Mouse (Mus musculus) heart, embryonic 12.5 days (tissue): ENCODE results near the gene Hist1h2ag. TPM values are rescaled to one million over a fixed set of nuclear protein-coding genes. Genes with fewer than 3 reads are reported as not detected.
"Not testable (repeated sequence)": the region's sequence is repeated elsewhere in the genome, so short reads cannot be mapped to it uniquely, and the experiment has no call there.

ENCODE experiments used
- ATAC-seq: fragments of 200-750 bp; cut with Nextera tagmentation; 2 replicates; pipeline ENCODE4 v1.8.0; 2017; ENCODE audit warnings: moderate TSS enrichment, moderate library complexity; ENCODE audit not compliant: insufficient number of reproducible peaks, low FRiP score
- H3K27ac ChIP-seq: fragments of 300-500 bp; sonication (generic); 2 replicates; pipeline ENCODE4 v1.5.1; 2016; ENCODE audit warnings: mild to moderate bottlenecking, moderate library complexity; ENCODE audit not compliant: poor library complexity, severe bottlenecking
- H3K27me3 ChIP-seq: fragments of 300-500 bp; sonication (generic); replicated peaks from 2 replicates; pipeline ENCODE4 v1.6.1; 2016; ENCODE audit warnings: mild to moderate bottlenecking, moderate library complexity
- H3K36me3 ChIP-seq: fragments of 300-500 bp; sonication (generic); 2 replicates; pipeline ENCODE4 v1.6.1; 2016; ENCODE audit warnings: mild to moderate bottlenecking, moderate library complexity
- H3K4me1 ChIP-seq: fragments of 300-500 bp; sonication (generic); replicated peaks from 2 replicates; pipeline ENCODE4 v1.6.1; 2016; ENCODE audit warnings: mild to moderate bottlenecking
- H3K4me2 ChIP-seq: fragments of 300-500 bp; sonication (generic); 2 replicates; pipeline ENCODE4 v1.6.1; 2016; ENCODE audit warnings: mild to moderate bottlenecking, moderate library complexity
- H3K4me3 ChIP-seq: fragments of 300-500 bp; sonication (generic); 2 replicates; pipeline ENCODE4 v1.5.1; 2016; ENCODE audit warnings: mild to moderate bottlenecking
- H3K9ac ChIP-seq: fragments of 300-500 bp; sonication (generic); 2 replicates; pipeline ENCODE4 v1.6.1; 2016; ENCODE audit warnings: mild to moderate bottlenecking, moderate library complexity
- H3K9me3 ChIP-seq: fragments of 300-500 bp; sonication (generic); replicated peaks from 2 replicates; pipeline ENCODE4 v1.6.1; 2016; ENCODE audit warnings: mild to moderate bottlenecking, moderate library complexity
- WGBS: fragments of 180-500 bp; shearing (Covaris S2); methylation state at CpG from one replicate; pipeline ENCODE4 v1.1.7; 2016; 5-methylcytosine and 5-hydroxymethylcytosine counted together
- polyA plus RNA-seq: library from polyadenylated mRNA; unstranded; fragments of >200 nt; fragmentation: Nextera tagmentation; extraction: Ambion mirVana; gene quantifications from 2 replicates; pipeline ENCODE4 v1.2.1, GENCODE M21; 2016

Gene Hist1h2ag
- polyA plus RNA-seq, 1 experiment from 2014 or later, result 14.5 TPM

GRCm38 (mm10) chr13:22044432-22045155 is 1.9 kb upstream of the Hist1h2ag start:
- WGBS, result 89% methylated on average over 6 of the region's 6 CpGs
- no peaks in the 10 kb centered on the region for H3K36me3 ChIP-seq
- no peak for ATAC-seq
- no peaks in the 10 kb centered on the region for H3K9me3 ChIP-seq
- H3K9ac ChIP-seq, result no peak overlapping the region
- peak overlapping the region; percentile 2; the same call in 1 of the 2 replicates for H3K4me2 ChIP-seq
- H3K4me1 ChIP-seq, result peaks cover 14% of the 10 kb centered on the region; the same call in 1 of the 2 replicates
- no peak overlapping the region for H3K4me3 ChIP-seq
- no peaks in the 10 kb centered on the region for H3K27me3 ChIP-seq
- H3K27ac ChIP-seq, result no peak overlapping the region

- Histone ChIP-seq H3K27ac (peak overlapping the region; percentile 79), H3K4me2 (peak overlapping the region; percentile 74), H3K36me3 (no peaks in the 10 kb centered on the region), H3K9ac (peak overlapping the region; percentile 65), H3K4me3 (peak overlapping the region; percentile 44), H3K27me3 (no peaks in the 10 kb centered on the region), H3K9me3 (no peaks in the 10 kb centered on the region), H3K4me1 (peaks cover 14% of the 10 kb centered on the region; the same call in 1 of the 2 replicates)
- 2% methylated on average over 12 of the region's 14 CpGs for WGBS
- ATAC-seq, result peak; percentile 7; the same call in 1 of the 2 replicates
Observed at GRCm38 (mm10) chr13:22043503-22044431, 1.0 kb upstream of the Hist1h2ag start.

GRCm38 (mm10) chr13:22041651-22042567 is 835 bp downstream of the Hist1h2ag start:
- H3K4me1 ChIP-seq, result peaks cover 14% of the 10 kb centered on the region; the same call in 1 of the 2 replicates
- no peak for ATAC-seq
- peak overlapping the region; percentile 74 for H3K4me2 ChIP-seq
- H3K9ac ChIP-seq, result peak overlapping the region; percentile 72
- no peaks in the 10 kb centered on the region for H3K27me3 ChIP-seq
- H3K9me3 ChIP-seq, result no peaks in the 10 kb centered on the region
- H3K4me3 ChIP-seq, result peak overlapping the region; percentile 46
- no peaks in the 10 kb centered on the region for H3K36me3 ChIP-seq
- 5% methylated on average over 13 of the region's 13 CpGs for WGBS
- peak overlapping the region; percentile 93 for H3K27ac ChIP-seq

GRCm38 (mm10) chr13:22041142-22041536 is 1.6 kb downstream of the Hist1h2ag start, which contains the start of gene Hist1h4i:
Gene Hist1h4i (minus strand): TSS chr13:22041362.
- not testable (repeated sequence) for H3K36me3 ChIP-seq, H3K27me3 ChIP-seq, H3K9me3 ChIP-seq
- peak within 1 kb of the TSS; percentile 54 for H3K4me3 ChIP-seq
- H3K9ac ChIP-seq, result peak within 1 kb of the TSS; percentile 72
- WGBS, result under 1% methylated on average over 27 of the region's 27 CpGs
- peak; percentile 75 for ATAC-seq
- H3K4me1 ChIP-seq, result peaks cover 21% of the 10 kb centered on the region
- H3K4me2 ChIP-seq, result peak within 1 kb of the TSS; percentile 92
- H3K27ac ChIP-seq, result peak within 1 kb of the TSS; percentile 93

- Histone ChIP-seq H3K36me3 (no peaks in the 10 kb centered on the region), H3K27me3 (no peaks in the 10 kb centered on the region), H3K4me1 (peaks cover 21% of the 10 kb centered on the region), H3K4me2 (peak overlapping the region; percentile 92), H3K4me3 (peak overlapping the region; percentile 54), H3K27ac (peak overlapping the region; percentile 88), H3K9ac (peak overlapping the region; percentile 70), H3K9me3 (no peaks in the 10 kb centered on the region)
- WGBS, result under 1% methylated on average over 24 of the region's 24 CpGs
- peak; percentile 4; the same call in 1 of the 2 replicates for ATAC-seq
Observed at GRCm38 (mm10) chr13:22040464-22041141, 2.1 kb downstream of the Hist1h2ag start.

- WGBS, result 9% methylated on average over 2 of the region's 2 CpGs
- H3K27ac ChIP-seq, result peak overlapping the region; percentile 88
- no peaks in the 10 kb centered on the region for H3K9me3 ChIP-seq
- no peaks in the 10 kb centered on the region for H3K36me3 ChIP-seq
- H3K4me1 ChIP-seq, result peaks cover 21% of the 10 kb centered on the region
- peak overlapping the region; percentile 92 for H3K4me2 ChIP-seq
- H3K27me3 ChIP-seq, result no peaks in the 10 kb centered on the region
- ATAC-seq, result no peak
- 0 out of 2 replicates have a peak overlapping the region, but pooled peaks have one; percentile 70 for H3K9ac ChIP-seq
- H3K4me3 ChIP-seq, result peak overlapping the region; percentile 54
Observed at GRCm38 (mm10) chr13:22039951-22040463, 2.7 kb downstream of the Hist1h2ag start.

GRCm38 (mm10) chr13:22039364-22039763 is 3.4 kb downstream of the Hist1h2ag start:
- Histone ChIP-seq H3K4me3 (no peak overlapping the region), H3K27ac (no peak overlapping the region), H3K9me3 (no peaks in the 10 kb centered on the region), H3K4me1 (peaks cover 26% of the 10 kb centered on the region), H3K9ac (no peak overlapping the region), H3K4me2 (no peak overlapping the region), H3K27me3 (no peaks in the 10 kb centered on the region), H3K36me3 (no peaks in the 10 kb centered on the region)
- WGBS, result 65% methylated on average over 5 of the region's 5 CpGs
- ATAC-seq, result no peak

GRCm38 (mm10) chr13:22037415-22037814 is 5.3 kb downstream of the Hist1h2ag start:
- H3K27me3 ChIP-seq, result no peaks in the 10 kb centered on the region
- no peak for ATAC-seq
- no peak overlapping the region for H3K9ac ChIP-seq
- 0 out of 2 replicates have a peak overlapping the region, but pooled peaks have one; percentile 4 for H3K4me2 ChIP-seq
- H3K27ac ChIP-seq, result no peak overlapping the region
- H3K36me3 ChIP-seq, result no peaks in the 10 kb centered on the region
- H3K9me3 ChIP-seq, result no peaks in the 10 kb centered on the region
- WGBS, result 73% methylated on average over 2 of the region's 2 CpGs
- H3K4me3 ChIP-seq, result no peak overlapping the region
- peaks cover 32% of the 10 kb centered on the region for H3K4me1 ChIP-seq

GRCm38 (mm10) chr13:22036986-22037385 is 5.8 kb downstream of the Hist1h2ag start:
- WGBS, result 65% methylated on average over 3 of the region's 3 CpGs
- peaks cover 28% of the 10 kb centered on the region for H3K4me1 ChIP-seq
- H3K27ac ChIP-seq, result peak overlapping the region; percentile 78
- H3K9ac ChIP-seq, result peak overlapping the region; percentile 68
- no peaks in the 10 kb centered on the region for H3K27me3 ChIP-seq
- no peak for ATAC-seq
- no peaks in the 10 kb centered on the region for H3K36me3 ChIP-seq
- peak overlapping the region; percentile 37 for H3K4me3 ChIP-seq
- H3K4me2 ChIP-seq, result peak overlapping the region; percentile 70
- no peaks in the 10 kb centered on the region for H3K9me3 ChIP-seq
